Mouse (Mus musculus): ENCODE measurements around the gene Olfr796. TPM values are rescaled to one million over a fixed set of nuclear protein-coding genes. Genes with fewer than 3 reads are reported as not detected.

The Olfr796 gene
- total RNA-seq (2012; rRNA removed) (not detected in 2 replicates), total RNA-seq (2014; rRNA removed) (not detected in 2 replicates), polyA plus RNA-seq (2012; ENCODE audit: insufficient read length, low read depth) (0.07 TPM in 1 of 2 replicates, not detected in the other)

DNA sequence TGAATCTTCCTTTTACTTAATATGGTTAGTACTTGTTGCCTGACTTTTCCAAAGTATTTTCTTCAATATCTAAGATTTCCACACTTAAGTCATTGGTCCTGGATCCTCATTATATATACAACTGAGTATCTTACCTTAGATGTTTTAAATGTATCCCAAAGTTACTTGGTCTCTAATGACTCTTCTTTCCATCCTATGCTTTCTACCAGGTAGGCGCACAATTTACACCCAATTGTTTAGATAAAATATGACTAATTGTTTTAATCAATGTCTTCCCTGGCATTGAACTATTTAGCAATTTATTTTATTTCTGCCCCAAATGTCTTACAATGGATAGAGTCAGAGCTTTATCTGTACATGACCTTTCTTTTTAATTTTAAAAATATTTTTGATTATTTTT lies at the start of gene Olfr796:
TSS of gene Olfr796 (minus strand) at position 101 of the 400 bp plus-strand sequence.
- H3K79me2 ChIP-seq (replicated peaks; ENCODE audit: control insufficient read depth, extremely low read depth, insufficient read depth, poor library complexity, severe bottlenecking): no peaks in the 10 kb centered on the region
- dilution Hi-C loops (cut with MboI; ENCODE audit: extremely low pct_ligation_motif_present, extremely low pct_unique_long_range_greater_than_20kb, low sequenced_read_pairs): no loop called here
- no peak for DNase-seq (ENCODE audit: extremely low read depth)

DNA sequence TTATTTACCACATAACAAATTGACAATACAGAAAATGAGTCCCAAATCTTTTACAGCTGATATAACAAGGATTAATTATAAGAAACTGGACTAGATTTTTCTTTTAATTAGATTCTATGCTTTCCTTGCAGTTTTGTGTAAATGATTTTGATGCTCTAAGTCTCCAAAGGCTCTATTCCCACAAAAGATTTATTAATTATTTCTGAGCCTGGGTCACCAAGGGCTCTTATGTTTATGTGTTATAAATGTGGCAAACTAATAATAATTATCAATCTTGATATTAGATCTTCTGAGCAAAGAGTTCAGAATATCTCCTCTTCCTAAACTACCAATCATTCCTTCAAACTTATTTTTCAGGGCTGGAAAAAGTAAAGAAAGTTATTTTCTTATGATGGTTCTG lies 45.0 kb upstream of the Olfr796 start, which contains the start of gene Olfr800:
TSS of gene Olfr800 (plus strand) at position 301 of the 400 bp plus-strand sequence.
- no peaks in the 10 kb centered on the region for H3K9me3 ChIP-seq (replicated peaks; ENCODE audit: low read length)
- H3K36me3 ChIP-seq (replicated peaks in 1 of 2; ENCODE audit: control insufficient read depth in 1 of 2, insufficient read depth in 1 of 2, low read length in 1 of 2): no peaks in the 10 kb centered on the region
- no peak for TF ChIP-seq GABPA (IDR thresholded peaks at IDR 0.05; ENCODE audit: insufficient replicate concordance, low read depth, low read length)
- TF ChIP-seq IRF4 (IDR thresholded peaks at IDR 0.05; ENCODE audit: low read depth, low read length): no peak
- TF ChIP-seq KAT2A (IDR thresholded peaks at IDR 0.05; ENCODE audit: insufficient replicate concordance, low read length): no peak
- no peak for TF ChIP-seq ETS1 (conservative IDR thresholded peaks at IDR 0.05; ENCODE audit: low read depth, low read length)
- TF ChIP-seq ZKSCAN1 (IDR thresholded peaks at IDR 0.05; ENCODE audit: borderline replicate concordance, low read depth, low read length): no peak
- no peak for TF ChIP-seq UBTF (IDR thresholded peaks at IDR 0.05; ENCODE audit: low read depth, low read length)
- no peak for TF ChIP-seq JUND (conservative IDR thresholded peaks at IDR 0.05; ENCODE audit: low read depth, low read length)
- TF ChIP-seq MAX (IDR thresholded peaks at IDR 0.05; ENCODE audit: low read length): no peak
- TF ChIP-seq MAFK (IDR thresholded peaks at IDR 0.05; ENCODE audit: insufficient replicate concordance, low read length): no peak
- no peak for TF ChIP-seq SMC3 (IDR thresholded peaks at IDR 0.05; ENCODE audit: low read depth, low read length)
- no peak for TF ChIP-seq USF1 (IDR thresholded peaks at IDR 0.05; ENCODE audit: low read depth, low read length)
- no peak for TF ChIP-seq NRF1 (IDR thresholded peaks at IDR 0.05; ENCODE audit: low read depth, low read length)
- no peaks in the 10 kb centered on the region for H3K4me1 ChIP-seq (ENCODE audit: control insufficient read depth in 1 of 2, insufficient read depth in 2 of 2)
- no peaks in the 10 kb centered on the region for H3K79me2 ChIP-seq (replicated peaks; ENCODE audit: control insufficient read depth, extremely low read depth, insufficient read depth, poor library complexity, severe bottlenecking)
- DNase-seq (ENCODE audit: extremely low read depth): no peak
- no peaks in the 10 kb centered on the region for H3K27me3 ChIP-seq (replicated peaks)
- in situ Hi-C loops (cut with MboI; ENCODE audit: low pct_ligation_motif_present, low pct_unique_long_range_greater_than_20kb, low sequenced_read_pairs) (no loop called here), dilution Hi-C loops (cut with MboI; ENCODE audit: extremely low pct_ligation_motif_present, extremely low pct_unique_long_range_greater_than_20kb, low sequenced_read_pairs) (no loop called here)
- no peak within 1 kb of the TSS for H3K4me2 ChIP-seq (ENCODE audit: insufficient read depth, low read depth, poor library complexity, severe bottlenecking)
- H3K27ac ChIP-seq (ENCODE audit: insufficient read depth, low read depth): no peak within 1 kb of the TSS
- no peak within 1 kb of the TSS for H3K9ac ChIP-seq (ENCODE audit: insufficient read depth, low read depth)
- no peak within 1 kb of the TSS for H3K4me3 ChIP-seq (replicated peaks in 1 of 3; ENCODE audit: low read depth in 2 of 3, low read length in 2 of 3, poor library complexity in 1 of 3)

More for the DNA sequence above, at the start of gene Olfr796:
- Histone ChIP-seq H3K4me2 (ENCODE audit: insufficient read depth, low read depth, poor library complexity, severe bottlenecking) (no peak within 1 kb of the TSS), H3K36me3 (replicated peaks in 1 of 2; ENCODE audit: control insufficient read depth in 1 of 2, insufficient read depth in 1 of 2, low read length in 1 of 2) (no peaks in the 10 kb centered on the region), H3K9ac (ENCODE audit: insufficient read depth, low read depth) (no peak within 1 kb of the TSS), H3K4me1 (ENCODE audit: control insufficient read depth in 1 of 2, insufficient read depth in 2 of 2) (no peaks in the 10 kb centered on the region), H3K27me3 (replicated peaks) (no peaks in the 10 kb centered on the region), H3K4me3 (replicated peaks in 1 of 3; ENCODE audit: low read depth in 2 of 3, low read length in 2 of 3, poor library complexity in 1 of 3) (no peak within 1 kb of the TSS), H3K9me3 (replicated peaks; ENCODE audit: low read length) (no peaks in the 10 kb centered on the region), H3K27ac (ENCODE audit: insufficient read depth, low read depth) (no peak within 1 kb of the TSS)
- no peak for TF ChIP-seq NELFE (IDR thresholded peaks at IDR 0.05; ENCODE audit: low read depth, low read length)
- no peak for TF ChIP-seq SMC3 (IDR thresholded peaks at IDR 0.05; ENCODE audit: low read depth, low read length)
- TF ChIP-seq MAX (IDR thresholded peaks at IDR 0.05; ENCODE audit: low read length): no peak
- TF ChIP-seq POLR2AphosphoS2 (IDR thresholded peaks at IDR 0.05; ENCODE audit: low read depth, low read length): no peak
- no peak for TF ChIP-seq TBP (conservative IDR thresholded peaks at IDR 0.05; ENCODE audit: low read depth, low read length)
- no peak for TF ChIP-seq MXI1 (IDR thresholded peaks at IDR 0.05; ENCODE audit: low read depth, low read length)
- no peak for TF ChIP-seq KAT2A (IDR thresholded peaks at IDR 0.05; ENCODE audit: insufficient replicate concordance, low read length)
- TF ChIP-seq MYC (IDR thresholded peaks at IDR 0.05; ENCODE audit: low read depth, low read length): no peak
- no peak for TF ChIP-seq HCFC1 (IDR thresholded peaks at IDR 0.05; ENCODE audit: low read depth, low read length)
- no peak for TF ChIP-seq TCF12 (IDR thresholded peaks at IDR 0.05; ENCODE audit: low read depth, low read length)
- no peak for TF ChIP-seq GABPA (IDR thresholded peaks at IDR 0.05; ENCODE audit: insufficient replicate concordance, low read depth, low read length)
- in situ Hi-C loops (cut with MboI; ENCODE audit: low pct_ligation_motif_present, low pct_unique_long_range_greater_than_20kb, low sequenced_read_pairs): no loop called here

Measured in CH12.LX (cell line).